Mouse (Mus musculus): ENCODE measurements around the gene Galnt10. TPM values are rescaled to one million over a fixed set of nuclear protein-coding genes. Genes with fewer than 3 reads are reported as not detected.

Galnt10 gene
- total RNA-seq, 2 experiments from 2014 or later, result 9.0 to 11.1 TPM

DNA sequence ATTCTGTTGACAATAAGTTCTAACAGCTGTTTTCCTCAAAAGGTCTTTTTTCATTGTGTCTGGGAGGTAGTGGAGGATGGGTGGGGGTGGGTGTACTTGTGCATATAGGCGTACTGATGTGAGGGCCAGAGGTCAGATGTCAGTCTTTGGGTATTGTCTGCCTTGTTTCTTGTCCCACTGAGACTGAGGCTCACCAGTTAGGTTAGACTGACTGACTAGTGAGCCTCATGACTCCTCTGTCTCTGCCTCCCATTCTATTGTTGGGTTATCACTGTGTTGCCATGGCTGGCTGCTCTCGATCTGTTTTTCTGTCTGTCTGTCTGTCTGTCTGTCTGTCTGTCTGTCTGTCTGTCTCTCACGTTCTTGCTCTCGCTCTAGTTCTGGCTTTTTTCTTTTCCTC, 9.1 kb downstream of the Galnt10 start:
- intact Hi-C loops (cut with DNase I), result loop anchor here (10.0 kb wide), 1 partner anchor 120 kb away; no protein-coding TSS in a partner anchor
- DNase-seq (ENCODE audit: extremely low spot score in 1 of 2, low spot score in 2 of 2), result peak in 1 of 2 experiments; percentile 4

DNA sequence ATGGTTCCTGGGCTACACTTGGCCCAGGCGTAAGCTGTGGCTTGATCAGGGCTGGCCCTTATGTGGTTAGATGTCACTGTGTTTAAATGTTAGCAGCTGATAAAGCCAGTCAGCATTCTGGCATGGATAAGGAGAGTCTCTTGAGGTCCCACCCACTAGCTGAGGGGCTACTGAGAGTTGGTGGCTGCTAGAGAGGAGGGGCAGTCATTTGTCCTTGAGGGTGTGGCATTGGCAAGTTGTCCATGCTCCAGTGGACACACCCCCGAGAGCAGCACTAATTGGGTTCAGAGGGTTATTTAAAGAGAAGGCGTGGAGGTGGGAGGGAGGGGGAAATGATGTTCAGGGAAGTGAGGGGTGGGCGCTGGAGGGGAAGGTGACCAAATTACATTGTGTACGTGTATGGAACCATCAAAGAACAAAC, 9.7 kb downstream of the Galnt10 start:
- intact Hi-C loops (cut with DNase I), result loop anchor here (10.0 kb wide), 1 partner anchor 120 kb away; no protein-coding TSS in a partner anchor
- DNase-seq (ENCODE audit: extremely low spot score in 1 of 2, low spot score in 2 of 2), result peak in 1 of 2 experiments; percentile 14

DNA sequence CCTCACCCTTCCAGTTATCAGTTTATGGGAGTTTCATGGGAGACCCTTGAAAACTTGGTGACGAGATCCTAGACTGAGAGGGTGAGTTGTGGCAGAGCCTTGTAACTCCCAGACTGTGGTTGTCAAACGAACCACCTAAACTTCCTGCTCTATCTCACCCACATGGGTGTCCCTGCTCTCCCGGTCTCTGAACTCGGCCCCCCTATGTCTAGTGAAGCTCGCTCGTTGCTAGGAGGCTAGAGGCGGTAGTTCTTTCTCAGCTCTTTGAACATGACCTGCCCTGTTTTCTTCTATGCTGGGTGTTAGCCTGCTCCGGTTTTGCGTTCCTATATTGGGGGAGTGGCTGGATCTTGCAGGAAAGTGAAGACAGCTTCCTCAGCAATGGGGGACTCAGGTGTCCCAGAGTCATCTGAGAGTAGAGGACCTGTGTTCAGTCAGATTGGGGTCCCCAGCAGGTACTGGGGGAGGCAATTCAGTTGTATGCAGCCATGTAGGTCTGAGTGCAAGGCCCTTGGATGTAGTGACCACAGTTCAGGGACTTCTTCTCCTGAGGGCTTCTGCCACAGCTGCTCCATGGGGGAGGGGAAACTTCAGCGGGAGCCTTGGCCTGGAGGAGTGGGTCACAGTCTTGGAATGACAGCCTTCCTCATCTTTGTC, 10.6 kb downstream of the Galnt10 start:
- intact Hi-C loops (cut with DNase I), result loop anchor here (10.0 kb wide), 1 partner anchor 119 kb away; no protein-coding TSS in a partner anchor
- peak in 1 of 2 experiments; percentile 28 for DNase-seq (ENCODE audit: extremely low spot score in 1 of 2, low spot score in 2 of 2)

DNA sequence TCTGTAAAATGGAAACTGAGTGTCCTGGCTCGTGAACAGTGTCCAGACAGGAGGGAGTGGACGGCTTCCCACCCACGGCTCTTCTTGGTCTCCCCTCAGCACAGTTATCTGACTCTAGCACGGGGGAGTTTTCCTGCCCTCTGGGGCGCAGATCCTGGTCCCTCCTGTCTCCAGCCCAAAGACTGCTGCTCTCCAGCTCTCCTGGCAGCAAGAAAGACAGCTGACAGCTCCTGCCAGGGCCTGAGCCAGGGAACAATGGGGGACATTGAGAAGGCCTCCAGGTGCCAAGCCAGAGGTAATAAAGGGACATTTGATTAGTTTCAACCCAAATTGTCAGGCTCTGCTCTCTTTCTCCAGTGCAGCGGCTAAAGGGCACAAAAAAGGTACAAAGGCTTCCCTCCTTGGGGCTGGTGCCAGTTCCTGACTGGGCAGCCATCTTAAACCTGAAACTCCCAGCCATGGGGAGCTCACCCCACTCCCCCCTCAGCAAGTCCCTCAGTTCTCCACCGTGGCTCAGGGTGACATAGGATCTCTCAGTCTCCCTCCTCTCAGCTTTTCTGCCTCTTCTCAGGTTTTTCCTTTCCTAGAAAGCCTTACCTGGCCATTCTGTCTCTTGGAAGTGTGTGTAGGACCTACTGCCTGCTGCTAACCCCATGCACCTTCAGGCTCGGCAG, 11.5 kb downstream of the Galnt10 start:
- peak in 1 of 2 experiments; percentile 30 for DNase-seq (ENCODE audit: extremely low spot score in 1 of 2, low spot score in 2 of 2)
- intact Hi-C loops (cut with DNase I), result loop anchor here (10.0 kb wide), 1 partner anchor 118 kb away; no protein-coding TSS in a partner anchor

DNA sequence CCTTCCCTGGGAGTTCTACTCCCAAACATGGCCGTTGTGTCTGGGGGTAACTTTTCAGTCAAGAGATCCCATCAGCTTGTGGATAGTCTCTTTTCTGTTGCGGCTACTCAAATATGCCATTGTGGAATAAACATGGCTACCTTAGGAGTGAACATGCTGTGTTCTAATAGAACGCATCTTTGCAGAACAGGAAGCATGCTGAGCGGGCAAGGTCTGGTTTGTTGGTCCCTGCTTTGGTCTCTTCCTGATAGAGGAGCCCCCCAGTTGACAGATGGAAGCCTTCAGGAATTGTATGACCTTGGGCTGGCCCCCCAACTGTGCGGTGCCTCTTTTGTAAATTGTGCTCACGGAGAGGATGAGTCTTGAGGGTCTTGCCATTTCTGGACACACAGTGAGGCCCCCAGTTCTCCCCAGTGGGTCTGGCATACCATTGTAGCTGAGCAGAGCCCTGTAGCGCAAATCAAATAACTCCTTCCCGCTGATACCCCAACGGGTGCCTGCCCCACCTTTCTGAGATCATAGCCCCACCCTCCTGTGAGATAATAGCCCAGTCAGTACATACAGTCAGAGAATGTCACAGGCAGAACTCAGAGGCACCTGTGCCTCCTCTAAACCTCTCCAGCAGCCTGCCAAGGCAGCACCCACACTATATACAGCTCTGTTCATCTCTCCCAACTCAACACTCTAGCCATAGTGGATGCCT, 12.3 kb downstream of the Galnt10 start:
- peak in 1 of 2 experiments; percentile 8 for DNase-seq (ENCODE audit: extremely low spot score in 1 of 2, low spot score in 2 of 2)
- intact Hi-C loops (cut with DNase I), result loop anchor here (10.0 kb wide), 1 partner anchor 117 kb away; no protein-coding TSS in a partner anchor

DNA sequence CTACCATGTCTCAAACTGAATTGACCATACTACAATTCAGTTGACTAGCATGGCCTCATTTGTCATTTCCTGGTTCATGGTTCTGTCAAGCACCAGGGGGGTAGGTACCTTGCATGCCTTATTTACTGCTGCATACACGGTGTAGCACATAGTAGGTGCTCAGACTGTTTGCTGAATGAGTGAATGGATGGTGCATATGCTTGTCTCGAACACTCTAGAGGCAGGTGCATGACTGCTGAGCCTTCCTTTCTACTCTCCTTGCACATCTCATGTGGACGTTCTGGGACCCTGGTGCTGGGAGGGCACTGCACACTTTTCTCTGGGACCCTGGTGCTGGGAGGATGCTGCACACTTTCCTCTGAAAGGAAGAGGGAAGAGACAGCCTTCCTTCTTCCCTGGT, 13.0 kb downstream of the Galnt10 start:
- DNase-seq (ENCODE audit: extremely low spot score in 1 of 2, low spot score in 2 of 2), result peak in 1 of 2 experiments; percentile 4
- intact Hi-C loops (cut with DNase I), result loop anchor here (10.0 kb wide), 1 partner anchor 117 kb away; no protein-coding TSS in a partner anchor

DNA sequence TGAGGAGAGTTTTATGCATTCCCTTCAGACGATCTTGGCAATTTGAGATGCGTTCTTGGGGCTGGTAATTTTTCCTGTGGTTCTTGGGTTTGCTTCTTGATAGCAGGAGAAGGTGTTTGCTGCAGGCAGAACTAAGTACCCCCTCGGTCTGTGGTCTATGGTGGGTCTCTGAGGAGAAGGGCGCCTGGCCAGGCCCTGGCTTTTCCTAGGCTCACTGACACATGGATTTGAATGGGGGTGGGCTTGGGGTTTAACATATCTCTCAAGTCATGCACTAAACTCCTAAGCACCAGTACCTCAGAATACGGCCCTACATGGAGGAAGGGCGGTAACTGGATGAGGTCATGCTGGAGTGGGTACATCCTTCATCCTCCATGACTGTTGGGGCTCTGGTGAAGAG, 13.5 kb downstream of the Galnt10 start:
- intact Hi-C loops (cut with DNase I), result loop anchor here (10.0 kb wide), 1 partner anchor 116 kb away; no protein-coding TSS in a partner anchor
- peak in 1 of 2 experiments; percentile 11 for DNase-seq (ENCODE audit: extremely low spot score in 1 of 2, low spot score in 2 of 2)

DNA sequence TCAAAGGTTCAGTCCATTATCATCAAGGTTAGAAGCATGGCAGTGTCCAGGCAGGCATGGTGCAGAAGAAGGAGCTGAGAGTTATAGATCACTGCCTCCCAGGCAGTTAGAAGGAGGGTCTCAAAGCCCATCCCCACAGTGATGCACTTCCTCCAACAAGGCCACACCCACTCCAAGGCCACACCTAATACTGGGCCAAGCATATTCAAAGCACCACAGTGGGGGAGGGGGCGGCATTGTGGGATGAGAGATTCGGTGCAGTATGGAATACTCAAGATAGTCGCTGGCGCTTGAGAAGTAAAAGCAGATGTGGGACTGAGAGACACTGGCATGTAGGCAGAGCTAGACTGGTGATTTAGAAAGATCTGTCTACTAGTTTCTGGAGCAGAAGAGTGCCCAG, 14.9 kb downstream of the Galnt10 start:
- intact Hi-C loops (cut with DNase I), result no loop called here
- peak in 1 of 2 experiments; percentile 25 for DNase-seq (ENCODE audit: extremely low spot score in 1 of 2, low spot score in 2 of 2)

DNA sequence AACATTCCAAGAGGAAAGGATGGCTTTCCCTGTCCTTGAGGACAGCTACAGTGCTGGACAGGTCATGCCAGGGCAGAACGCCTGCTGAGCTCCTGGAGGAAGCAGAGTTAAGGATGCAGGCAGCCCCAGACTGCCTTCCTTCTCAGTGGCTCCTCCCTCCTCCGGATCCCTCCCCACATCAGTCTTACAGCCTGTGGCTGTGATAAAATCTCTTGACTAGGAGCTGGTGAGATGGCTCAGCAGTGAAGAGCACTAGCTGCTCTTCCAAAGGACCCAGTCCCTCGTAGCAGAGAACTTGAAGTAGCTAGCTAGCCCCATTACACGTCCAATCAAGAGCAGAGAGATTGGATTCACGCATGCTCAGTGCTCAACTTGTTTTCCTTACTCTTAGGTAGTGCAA, 15.6 kb downstream of the Galnt10 start:
- intact Hi-C loops (cut with DNase I), result no loop called here
- peak in 1 of 2 experiments; percentile 42 for DNase-seq (ENCODE audit: extremely low spot score in 1 of 2, low spot score in 2 of 2)

DNA sequence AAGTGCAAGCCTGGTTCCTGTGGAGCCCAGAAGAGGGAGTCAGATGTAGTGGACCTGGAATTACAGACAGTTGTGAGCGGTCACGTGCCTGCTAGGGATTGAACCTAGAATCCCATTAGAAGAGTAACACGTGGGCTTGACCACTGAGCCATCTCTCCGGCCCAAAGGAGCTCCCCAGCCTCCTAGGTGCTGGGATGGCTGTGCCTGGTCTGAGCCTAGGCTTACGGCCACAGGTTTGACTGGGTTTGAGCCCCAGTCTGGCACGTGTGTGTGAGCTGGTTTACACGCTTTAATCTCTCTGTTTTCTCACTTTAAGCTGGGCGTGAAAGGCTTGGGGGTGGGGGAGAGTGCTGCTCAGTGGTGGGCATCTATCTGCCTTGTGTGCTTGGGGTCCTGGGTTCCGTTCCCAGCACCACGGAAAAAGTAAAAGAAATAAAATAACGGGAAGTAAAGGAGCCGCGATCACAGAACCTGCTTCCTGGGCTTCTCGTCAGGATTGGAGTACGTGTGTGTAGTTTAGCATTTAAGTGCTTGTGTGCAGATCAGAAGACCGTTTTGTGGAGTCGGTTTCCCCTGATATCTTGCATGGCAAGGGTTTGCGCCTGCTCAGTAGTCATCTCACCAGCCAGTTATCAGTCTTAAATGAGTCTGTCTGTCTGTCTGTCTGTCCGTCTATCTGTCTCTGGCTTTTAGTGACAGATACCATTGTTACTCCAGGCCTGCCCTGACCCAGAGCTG, 16.4 kb downstream of the Galnt10 start:
- peak in 1 of 2 experiments; percentile 8 for DNase-seq (ENCODE audit: extremely low spot score in 1 of 2, low spot score in 2 of 2)
- intact Hi-C loops (cut with DNase I), result no loop called here

DNA sequence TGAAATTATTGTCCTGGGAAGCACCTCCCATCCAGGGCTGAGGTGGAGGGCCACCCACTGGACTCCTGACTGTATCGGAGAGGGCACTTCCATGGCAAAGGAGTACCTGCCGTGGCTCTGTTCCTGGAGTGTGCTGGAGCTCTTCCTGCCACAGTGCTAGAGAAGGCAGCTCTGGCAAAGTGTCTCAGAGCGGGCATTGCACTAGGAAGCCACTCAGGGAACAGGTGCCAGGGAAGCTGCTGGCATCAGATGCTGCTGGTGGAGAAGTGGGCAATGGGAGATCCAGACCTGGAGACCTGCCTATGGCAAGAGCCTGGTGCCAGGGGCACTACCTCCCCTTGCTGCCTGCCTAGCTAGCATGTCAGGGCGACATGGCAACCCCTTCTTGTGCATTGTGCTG, 17.0 kb downstream of the Galnt10 start:
- peak in 1 of 2 experiments; percentile 17 for DNase-seq (ENCODE audit: extremely low spot score in 1 of 2, low spot score in 2 of 2)
- intact Hi-C loops (cut with DNase I), result no loop called here

DNA sequence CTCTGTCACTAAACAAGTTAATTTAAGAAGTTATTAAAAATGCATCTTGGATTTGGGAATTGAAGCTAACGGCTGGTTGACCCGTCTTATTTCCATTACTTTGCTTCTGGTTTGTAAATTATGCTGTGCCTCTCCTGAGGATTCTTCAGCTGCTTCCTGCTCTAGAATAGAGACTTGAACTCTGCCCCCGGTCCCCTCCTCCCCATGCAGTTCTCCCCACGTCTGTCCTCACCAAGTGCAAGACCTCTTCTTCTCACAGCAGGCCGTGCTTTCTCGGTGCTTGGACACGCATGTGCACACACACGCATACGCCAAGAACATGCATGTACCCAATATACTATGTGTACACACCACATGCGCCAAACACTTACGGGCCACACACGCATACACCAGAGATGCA, 18.0 kb downstream of the Galnt10 start:
- intact Hi-C loops (cut with DNase I), result no loop called here

DNA sequence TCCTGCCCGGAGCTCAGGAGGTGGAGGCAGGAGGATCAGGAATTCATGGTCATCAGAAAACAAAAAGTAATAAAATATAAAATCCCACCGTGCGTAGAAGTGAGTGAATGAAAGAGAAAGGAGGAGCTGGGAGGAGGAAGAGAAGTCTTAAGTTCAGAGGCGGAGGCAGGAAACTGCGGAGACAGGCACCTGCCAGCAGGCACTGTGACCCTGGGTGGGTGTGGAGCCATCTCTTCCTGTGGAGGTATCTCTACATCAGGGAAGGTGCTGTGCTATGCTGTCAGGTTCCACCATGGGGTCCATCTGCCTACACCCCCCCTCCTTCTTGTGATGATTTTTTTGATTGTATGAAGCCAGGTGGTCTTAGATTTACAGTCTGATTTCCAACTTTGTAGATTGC, 19.5 kb downstream of the Galnt10 start:
- intact Hi-C loops (cut with DNase I), result no loop called here

More for the DNA sequence above, 18.0 kb downstream of the Galnt10 start:
- DNase-seq (ENCODE audit: extremely low spot score in 1 of 2, low spot score in 2 of 2), result no peak

DNA sequence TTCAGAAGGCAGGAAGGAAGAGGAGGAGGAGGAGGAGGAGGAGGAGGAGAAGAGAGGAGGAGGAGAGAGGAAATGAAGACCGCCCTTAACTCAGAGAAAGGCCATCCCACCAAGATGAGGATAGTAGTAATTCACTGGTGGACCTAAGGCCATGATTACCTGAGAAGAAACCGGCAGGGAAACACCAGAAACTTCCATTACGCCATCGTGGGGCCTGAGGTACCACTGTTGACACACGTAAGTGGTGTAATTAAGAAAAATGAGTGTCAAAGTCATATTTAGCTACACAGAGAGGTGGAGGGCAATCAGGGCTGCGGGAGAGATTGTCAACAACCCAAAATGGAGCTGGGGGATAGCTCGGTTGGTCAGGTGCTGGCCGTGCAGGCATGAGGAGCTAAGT, 23.0 kb downstream of the Galnt10 start:
- intact Hi-C loops (cut with DNase I), result no loop called here

More for the DNA sequence above, 19.5 kb downstream of the Galnt10 start:
- DNase-seq (ENCODE audit: extremely low spot score in 1 of 2, low spot score in 2 of 2), result no peak

DNA sequence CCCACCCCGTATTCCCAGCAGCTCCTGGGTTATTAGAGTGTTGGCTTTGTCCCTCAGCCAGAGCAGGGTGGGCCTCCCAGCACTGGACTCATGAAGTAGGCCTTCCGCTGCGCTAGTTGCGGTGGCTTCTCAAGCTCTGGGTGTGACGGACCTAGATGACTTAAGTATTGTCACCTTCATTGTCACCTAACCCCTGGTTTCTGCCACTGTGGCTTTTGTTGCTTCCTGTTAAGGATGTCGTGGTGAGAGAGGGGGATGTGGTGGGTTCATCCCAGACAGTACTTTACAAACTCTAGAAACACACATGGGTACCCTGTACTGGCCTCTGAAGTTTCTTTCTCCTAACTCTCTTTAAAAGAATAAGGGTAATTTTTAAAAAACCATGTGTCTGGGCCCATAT, 24.3 kb downstream of the Galnt10 start:
- intact Hi-C loops (cut with DNase I), result no loop called here
- no peak for DNase-seq (ENCODE audit: extremely low spot score in 1 of 2, low spot score in 2 of 2)

More for the DNA sequence above, 23.0 kb downstream of the Galnt10 start:
- no peak for DNase-seq (ENCODE audit: extremely low spot score in 1 of 2, low spot score in 2 of 2)

DNA sequence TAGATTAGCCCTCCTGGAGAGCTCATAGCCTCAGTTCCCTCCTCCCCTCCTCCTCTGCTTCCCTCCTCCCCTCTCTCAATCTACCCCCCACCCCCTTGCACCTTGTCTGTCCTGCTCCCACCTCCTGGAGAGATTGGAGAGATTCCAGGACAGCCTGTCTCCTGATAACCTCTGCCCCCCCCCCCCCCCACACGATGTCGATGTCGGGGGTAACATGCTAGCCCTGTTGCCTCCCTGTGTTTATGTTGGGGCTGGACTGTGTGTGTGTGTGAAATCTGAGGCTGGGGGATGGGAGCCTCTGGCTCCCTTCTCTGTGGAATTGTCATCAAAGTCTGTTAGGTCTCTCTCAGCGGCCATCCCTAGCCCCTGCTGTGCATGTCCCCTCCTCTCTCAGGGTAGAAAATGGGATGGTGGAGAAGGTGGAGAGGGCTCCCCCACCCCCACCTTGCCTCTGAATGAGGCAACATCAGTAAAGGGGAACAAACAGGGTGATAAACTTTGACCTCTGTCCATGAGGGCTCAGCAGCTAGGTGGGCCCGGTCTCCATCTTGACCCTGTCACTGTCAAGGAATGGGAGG, 26.0 kb downstream of the Galnt10 start:
- no peak for DNase-seq (ENCODE audit: extremely low spot score in 1 of 2, low spot score in 2 of 2)
- intact Hi-C loops (cut with DNase I), result no loop called here

DNA sequence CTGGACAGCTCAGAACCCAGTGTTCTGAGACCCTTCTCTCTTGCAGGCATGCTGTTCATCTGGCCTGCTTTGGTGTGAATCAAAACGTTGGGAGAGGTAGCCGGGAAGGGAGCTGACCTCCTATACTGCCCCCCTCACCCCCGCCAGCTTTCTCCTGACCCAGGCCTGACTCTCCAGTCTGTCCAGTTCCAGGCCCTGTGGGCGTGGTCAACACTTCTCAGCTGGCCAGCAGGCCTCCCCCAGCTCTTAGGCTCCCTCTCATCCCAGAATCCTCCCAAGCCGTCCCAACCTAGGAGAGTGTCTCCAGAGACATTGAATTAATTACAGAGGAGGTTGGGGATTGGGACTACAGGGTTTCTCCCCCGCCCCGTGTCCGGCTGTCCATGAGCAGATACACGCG, 26.6 kb downstream of the Galnt10 start:
- intact Hi-C loops (cut with DNase I), result no loop called here
- no peak for DNase-seq (ENCODE audit: extremely low spot score in 1 of 2, low spot score in 2 of 2)

DNA sequence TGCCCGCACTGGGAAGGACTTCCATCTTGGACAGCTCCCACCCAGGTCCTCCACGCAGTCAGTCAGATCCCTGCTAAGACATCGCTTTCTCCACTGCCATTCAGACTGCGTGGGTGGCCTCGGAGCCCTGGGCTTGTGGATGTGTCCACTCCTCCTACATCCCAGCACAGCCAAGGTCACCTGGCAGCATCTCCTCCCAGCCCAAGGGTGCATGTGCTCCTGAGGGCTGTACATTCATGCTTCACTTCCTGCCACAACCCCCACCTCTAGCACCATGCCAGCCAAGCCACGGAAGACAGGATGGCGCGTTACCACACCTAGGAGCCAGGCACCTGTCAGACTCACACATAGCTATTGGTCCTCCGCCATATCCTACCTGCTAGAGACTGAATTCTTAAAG, 27.8 kb downstream of the Galnt10 start:
- intact Hi-C loops (cut with DNase I), result no loop called here
- DNase-seq (ENCODE audit: extremely low spot score in 1 of 2, low spot score in 2 of 2), result no peak
